Mouse (Mus musculus) yolk sac, embryonic 10.5 days (tissue): Measurements from ENCODE around the gene Spaca6.
"Not testable (repeated sequence)": the region's sequence is repeated elsewhere in the genome, so short reads cannot be mapped to it uniquely, and the experiment has no call there.

Source experiments
- DNase-seq: peaks from one replicate; pipeline ENCODE4 v3.0.0-alpha.2; 2017; ENCODE audit warnings: low spot score

Gene Spaca6

DNA sequence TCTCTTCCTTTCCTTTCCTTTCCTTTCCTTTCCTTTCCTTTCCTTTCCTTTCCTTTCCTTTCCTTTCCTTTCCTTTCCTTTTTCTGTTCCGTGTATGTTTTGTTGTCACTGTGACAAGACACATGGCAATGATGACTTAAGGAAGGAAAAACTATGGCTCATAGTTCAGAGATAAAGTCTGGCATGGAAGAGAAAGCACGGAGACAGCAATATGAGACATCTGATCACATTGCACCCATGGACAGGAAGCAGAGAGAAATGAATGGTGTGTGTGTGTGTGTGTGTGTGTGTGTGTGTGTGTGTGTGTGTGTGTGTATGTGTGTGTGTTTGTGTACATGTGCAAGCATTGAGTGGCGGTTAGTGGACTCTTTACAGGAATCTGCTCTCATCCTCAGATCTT is 17.6 kb downstream of the Spaca6 start:
- not testable (repeated sequence) for DNase-seq

GRCm38 (mm10) chr17:17845187-17846027 is 18.4 kb downstream of the Spaca6 start:
- DNase-seq: no peak

DNA sequence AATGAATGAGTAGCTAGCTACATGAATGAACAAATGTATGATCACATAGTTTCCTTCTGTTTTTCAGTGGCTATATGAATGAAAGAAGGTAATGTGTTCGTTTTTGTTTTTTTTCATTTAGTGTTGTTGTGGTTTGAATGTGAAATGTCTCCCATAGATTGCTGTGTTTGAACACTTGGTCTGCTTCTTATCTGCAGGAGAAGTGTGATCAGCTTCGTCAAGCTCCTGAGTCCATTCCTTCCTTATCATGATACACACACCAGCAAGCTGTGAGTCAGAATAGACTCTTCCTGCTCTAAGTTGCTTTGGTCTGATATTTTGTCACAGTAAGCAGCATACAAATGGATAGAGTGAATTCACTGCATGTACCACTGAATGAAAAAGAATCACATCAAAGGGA is 22.0 kb downstream of the Spaca6 start:
- no peak for DNase-seq

DNA sequence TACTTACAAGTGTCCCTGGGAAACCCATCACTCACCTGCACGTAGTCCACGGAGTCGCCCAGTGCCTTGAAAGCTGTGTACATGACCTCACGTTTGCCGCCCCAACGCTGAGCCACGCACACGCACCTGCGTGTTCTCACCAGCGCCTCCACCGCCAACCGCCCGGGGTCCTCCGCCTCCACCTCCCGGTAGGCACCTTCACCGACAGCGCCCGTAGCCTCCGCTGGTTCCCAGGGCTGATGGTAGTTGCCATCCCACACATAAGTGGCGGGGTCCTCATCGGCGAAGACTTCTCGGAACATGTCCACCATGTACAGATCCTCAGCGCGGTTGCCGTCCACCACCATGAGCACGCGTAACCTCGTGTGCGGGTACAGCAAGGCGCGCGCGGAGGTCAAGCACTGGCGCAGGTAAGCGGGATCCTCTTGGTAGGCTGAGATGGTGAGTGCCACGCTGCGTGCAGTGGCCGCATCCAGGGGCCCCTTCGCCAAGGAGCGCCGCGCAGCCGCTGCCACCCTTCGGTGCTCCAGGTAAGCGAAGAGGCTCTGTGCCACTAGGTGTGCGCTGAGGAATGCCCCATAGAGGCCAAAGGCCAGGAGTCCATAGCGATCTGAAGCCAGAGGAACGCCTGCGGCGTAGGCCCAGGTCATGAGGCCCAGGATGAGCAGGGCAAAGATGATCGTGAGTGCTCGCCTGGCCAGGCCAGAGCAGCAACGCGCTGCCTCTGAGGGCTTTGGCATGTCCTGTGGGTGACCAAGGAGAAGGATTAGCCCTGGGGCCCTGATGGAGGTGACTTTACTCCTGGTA is 23.2 kb downstream of the Spaca6 start:
- no peak for DNase-seq

GRCm38 (mm10) chr17:17855064-17855838 is 28.3 kb downstream of the Spaca6 start, which contains the start of gene Has1:
Gene Has1, minus strand, starts transcription at chr17:17855205.
- no peak for DNase-seq

- no peak for DNase-seq
Measured at GRCm38 (mm10) chr17:17856612-17857011, 29.7 kb downstream of the Spaca6 start.

- DNase-seq: no peak
Measured at GRCm38 (mm10) chr17:17857446-17857845, 30.5 kb downstream of the Spaca6 start.

DNA sequence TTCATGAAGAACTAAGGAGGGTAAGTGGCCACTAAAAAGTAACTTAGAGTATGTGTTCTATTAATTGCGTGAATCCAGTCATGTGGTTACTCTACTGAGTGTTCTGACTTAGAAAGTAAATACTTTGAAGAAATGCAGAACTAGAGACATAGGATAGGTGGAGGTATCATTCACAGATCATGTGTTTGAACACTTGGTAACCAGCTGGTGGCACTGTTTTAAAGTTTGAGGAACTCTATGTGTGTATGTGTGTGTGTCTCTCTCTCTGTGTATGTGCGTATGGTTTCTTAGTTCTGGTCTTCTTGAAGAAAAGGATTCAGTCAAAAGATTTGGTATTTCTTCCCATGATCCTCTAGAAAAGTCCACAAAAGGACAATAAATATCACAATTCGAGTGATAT is 33.2 kb downstream of the Spaca6 start:
- DNase-seq: no peak

DNA sequence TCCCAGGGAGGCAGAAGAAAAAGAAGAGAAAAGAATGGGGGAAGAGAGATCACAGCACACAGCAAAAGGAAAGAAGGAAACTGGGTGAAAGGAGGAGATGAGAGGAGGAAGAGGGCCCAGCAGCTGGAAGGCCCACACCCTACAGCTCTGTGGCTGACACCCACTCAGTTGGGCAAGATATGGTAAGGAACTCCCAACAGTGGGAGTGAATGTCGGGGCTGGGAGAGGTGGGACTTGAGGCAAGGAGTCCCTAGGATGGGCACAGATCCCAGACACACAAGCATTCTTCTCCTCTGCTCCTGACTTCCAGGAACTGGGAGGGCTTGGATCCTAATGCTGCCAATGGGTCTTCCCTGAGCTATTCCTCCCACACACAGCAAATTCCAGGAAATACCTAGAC is 35.4 kb downstream of the Spaca6 start:
- no peak for DNase-seq

DNA sequence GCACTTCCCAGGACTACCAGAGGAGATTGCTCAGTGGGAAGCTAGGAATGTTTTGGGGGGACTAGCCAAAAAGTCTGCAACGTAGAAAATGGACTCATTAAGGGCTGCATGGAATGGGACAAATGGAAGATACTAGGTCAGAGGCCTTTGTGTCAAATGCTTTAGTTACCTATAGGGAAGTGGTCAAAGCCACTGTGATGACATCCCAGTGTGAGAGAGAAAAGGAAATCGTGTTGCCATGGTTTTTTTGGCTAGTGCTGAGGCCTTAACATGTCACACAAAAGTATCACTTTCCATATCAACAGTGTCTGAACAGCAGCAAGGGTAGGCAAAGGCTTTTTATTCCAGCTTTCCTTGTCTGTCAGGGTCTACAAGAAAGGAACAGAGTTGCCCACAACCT is 38.2 kb downstream of the Spaca6 start:
- DNase-seq: no peak

- DNase-seq: no peak
Measured at GRCm38 (mm10) chr17:17866801-17867469, 40.0 kb downstream of the Spaca6 start.

- DNase-seq: no peak
Measured at GRCm38 (mm10) chr17:17870892-17871550, 44.1 kb downstream of the Spaca6 start.

GRCm38 (mm10) chr17:17871697-17872096 is 44.7 kb downstream of the Spaca6 start:
- no peak for DNase-seq

DNA sequence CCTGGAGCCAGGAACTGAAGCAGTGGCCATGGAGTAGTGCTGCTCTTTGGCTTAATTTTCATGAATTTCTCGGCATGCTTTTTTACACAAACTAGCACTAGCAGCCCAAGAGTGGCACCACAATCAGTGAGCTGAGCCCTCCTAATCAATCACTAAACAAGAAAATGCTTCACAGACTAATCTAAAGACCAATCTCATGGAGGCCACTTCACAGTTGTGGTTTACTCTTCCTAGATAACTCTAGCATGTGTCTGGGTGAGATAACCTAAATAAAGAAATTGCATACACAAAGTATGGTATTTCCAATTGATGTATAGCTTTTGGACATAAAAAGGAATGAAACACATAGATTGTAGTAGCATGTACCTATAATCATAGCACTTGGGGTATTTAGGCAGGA is 52.4 kb downstream of the Spaca6 start:
- no peak for DNase-seq

DNA sequence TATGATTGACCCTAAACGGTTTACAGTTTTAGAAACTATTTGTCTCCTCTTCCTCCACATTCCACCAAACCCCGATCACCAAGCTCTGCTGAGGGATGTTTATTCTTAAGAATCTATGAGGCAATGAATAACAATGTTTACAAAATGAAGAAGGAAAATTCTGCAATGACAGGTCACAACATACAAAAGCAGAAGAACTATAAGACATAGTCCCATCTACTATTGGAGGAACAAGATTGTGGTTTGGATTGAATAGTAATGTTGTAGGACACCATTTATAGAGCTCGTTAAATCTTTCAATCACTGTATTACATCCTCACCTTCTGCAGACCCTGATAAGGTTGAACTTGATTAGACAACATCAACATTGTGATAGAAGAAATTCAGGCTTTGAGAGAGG is 55.7 kb downstream of the Spaca6 start:
- DNase-seq: no peak

- DNase-seq: no peak
Measured at GRCm38 (mm10) chr17:17883840-17884239, 56.9 kb downstream of the Spaca6 start, which contains the start of gene Fpr1. Gene Fpr1, minus strand, starts transcription at chr17:17883940.

GRCm38 (mm10) chr17:17887774-17888248 is 60.9 kb downstream of the Spaca6 start, which contains the start of the genes Fpr2 and Fpr3:
Gene Fpr2, plus strand, starts transcription at chr17:17887824.
Gene Fpr3, plus strand, starts transcription at chr17:17887852.
- no peak for DNase-seq

GRCm38 (mm10) chr17:17889732-17890425 is 62.9 kb downstream of the Spaca6 start:
- DNase-seq: no peak
